Mouse (Mus musculus) cortical plate, adult 2 months (tissue): ENCODE data around the gene Fam110c.

Experiments
- CTCF ChIP-seq: fragments of 200-500 bp; IDR thresholded peaks from 2 replicates; pipeline ENCODE4 v1.5.1; 2011; ENCODE audit warnings: mild to moderate bottlenecking, control low read depth, low read length; ENCODE audit not compliant: insufficient read depth; ENCODE audit errors: extremely low read depth
- POLR2A ChIP-seq: fragments of 200-500 bp; IDR thresholded peaks from 2 replicates; pipeline ENCODE4 v1.6.1; 2011; ENCODE audit warnings: mild to moderate bottlenecking, low read length, control low read depth; ENCODE audit not compliant: insufficient read depth; ENCODE audit errors: extremely low read depth

DNA sequence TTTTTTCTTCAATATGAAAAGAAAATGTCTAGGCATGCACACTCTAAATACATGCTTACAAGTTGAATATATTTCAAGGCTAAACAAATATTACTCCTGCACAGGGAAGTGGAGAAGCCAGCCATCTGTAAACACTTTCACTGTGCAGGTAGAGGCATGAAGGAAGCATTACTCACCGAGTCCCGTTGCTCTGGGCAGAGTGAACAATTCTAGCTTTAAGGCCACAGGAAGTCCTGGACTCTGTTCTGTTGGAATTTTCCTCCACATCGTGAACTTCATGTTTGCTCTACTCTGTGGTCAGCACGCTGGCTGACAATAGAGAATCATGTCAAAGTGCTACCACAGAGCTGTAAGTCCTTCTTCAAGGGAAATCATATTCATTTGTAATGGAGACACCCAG, 9.7 kb downstream of the Fam110c start:
- TF ChIP-seq CTCF (no peak), POLR2A (no peak)
